Mouse (Mus musculus): ENCODE results near the gene Spaca4.

Spaca4 gene

DNA sequence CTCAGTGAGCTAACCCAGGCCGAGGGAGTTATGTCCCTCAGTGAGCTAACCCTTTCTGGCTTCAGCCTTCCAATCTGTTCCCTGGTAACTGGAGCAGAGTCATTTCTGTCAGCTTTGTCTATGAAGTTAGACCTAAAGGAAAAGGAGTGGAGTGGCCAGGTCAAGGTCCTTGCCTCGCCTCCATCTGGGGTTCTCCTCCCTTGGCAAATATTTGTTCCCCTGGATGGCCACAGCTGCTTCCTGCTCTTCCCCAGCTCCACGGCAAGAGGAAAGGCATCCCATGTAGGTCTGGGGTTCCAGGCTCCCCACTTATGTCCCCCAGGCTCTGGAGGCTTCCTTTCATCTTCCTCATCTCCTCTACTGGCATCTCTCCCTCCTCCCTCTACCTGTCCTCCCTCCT, 2.0 kb upstream of the Spaca4 start:
- in situ Hi-C loops (cut with MboI, MseI) = no loop called here

GRCm38 (mm10) chr7:45726419-45726818, 806 bp upstream of the Spaca4 start:
- in situ Hi-C loops (cut with MboI, MseI) = no loop called here

- in situ Hi-C loops (cut with MboI, MseI) = no loop called here
Measured at GRCm38 (mm10) chr7:45725151-45725550, 462 bp downstream of the Spaca4 start.

DNA sequence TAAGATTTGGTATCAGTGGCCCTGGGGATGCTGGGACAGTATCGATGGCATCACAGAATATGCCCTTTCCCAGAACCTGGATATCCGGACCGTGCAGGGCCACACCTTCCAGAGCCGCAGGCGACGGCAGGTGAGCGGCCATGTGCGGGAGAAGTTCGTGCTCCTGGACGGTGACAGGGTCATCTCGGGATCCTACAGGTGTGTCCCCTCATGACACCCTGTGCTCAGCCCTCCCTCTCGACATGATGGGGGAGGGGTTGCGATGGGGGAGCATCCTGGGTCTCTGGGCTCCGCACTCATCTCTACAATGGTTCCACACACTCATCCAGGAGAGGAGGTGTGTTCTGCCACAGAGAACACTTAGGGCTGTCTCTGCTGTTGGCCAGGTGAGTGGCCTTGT, 1.8 kb downstream of the Spaca4 start:
- in situ Hi-C loops (cut with MboI, MseI) = loop anchor here in 1 of 2 experiments (5.0 kb wide), 1 partner anchor 871 kb away; no protein-coding TSS in a partner anchor

- in situ Hi-C loops (cut with MboI, MseI) = loop anchor here in 1 of 2 experiments (5.0 kb wide), 1 partner anchor 871 kb away; no protein-coding TSS in a partner anchor
Measured at GRCm38 (mm10) chr7:45723301-45723700, 2.3 kb downstream of the Spaca4 start.

DNA sequence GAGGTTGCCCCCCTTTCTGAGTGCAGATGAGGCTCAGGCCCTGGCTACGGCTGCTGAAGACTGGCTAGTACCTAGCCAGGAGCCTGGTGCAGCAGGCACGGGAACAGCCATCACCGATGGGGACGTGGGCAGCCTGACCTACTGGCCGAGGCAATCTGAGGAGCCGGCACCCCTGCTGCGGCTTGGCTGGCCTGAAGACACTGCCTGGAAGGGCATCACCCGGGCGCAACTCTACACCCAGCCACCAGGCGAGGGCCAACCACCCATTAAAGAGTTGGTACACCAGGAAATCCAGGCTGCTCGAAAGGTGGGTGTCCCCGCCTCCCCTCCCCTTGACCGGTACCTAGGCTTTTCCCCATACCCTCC, 3.3 kb downstream of the Spaca4 start:
- in situ Hi-C loops (cut with MboI, MseI) = loop anchor here in 1 of 2 experiments (5.0 kb wide), 1 partner anchor 870 kb away; no protein-coding TSS in a partner anchor

GRCm38 (mm10) chr7:45721642-45722347, 3.8 kb downstream of the Spaca4 start:
- in situ Hi-C loops (cut with MboI, MseI) = loop anchor here in 1 of 2 experiments (5.0 kb wide), 1 partner anchor 869 kb away; no protein-coding TSS in a partner anchor

- in situ Hi-C loops (cut with MboI, MseI) = loop anchor here in 1 of 2 experiments (5.0 kb wide), 1 partner anchor 869 kb away; no protein-coding TSS in a partner anchor
Measured at GRCm38 (mm10) chr7:45721234-45721571, 4.4 kb downstream of the Spaca4 start.

- in situ Hi-C loops (cut with MboI, MseI) = loop anchor here in 1 of 2 experiments (5.0 kb wide), 1 partner anchor 868 kb away; no protein-coding TSS in a partner anchor
Measured at GRCm38 (mm10) chr7:45720413-45721233, 5.0 kb downstream of the Spaca4 start, which contains the start of gene Fam83e. Gene Fam83e, plus strand, starts transcription at chr7:45721212.

DNA sequence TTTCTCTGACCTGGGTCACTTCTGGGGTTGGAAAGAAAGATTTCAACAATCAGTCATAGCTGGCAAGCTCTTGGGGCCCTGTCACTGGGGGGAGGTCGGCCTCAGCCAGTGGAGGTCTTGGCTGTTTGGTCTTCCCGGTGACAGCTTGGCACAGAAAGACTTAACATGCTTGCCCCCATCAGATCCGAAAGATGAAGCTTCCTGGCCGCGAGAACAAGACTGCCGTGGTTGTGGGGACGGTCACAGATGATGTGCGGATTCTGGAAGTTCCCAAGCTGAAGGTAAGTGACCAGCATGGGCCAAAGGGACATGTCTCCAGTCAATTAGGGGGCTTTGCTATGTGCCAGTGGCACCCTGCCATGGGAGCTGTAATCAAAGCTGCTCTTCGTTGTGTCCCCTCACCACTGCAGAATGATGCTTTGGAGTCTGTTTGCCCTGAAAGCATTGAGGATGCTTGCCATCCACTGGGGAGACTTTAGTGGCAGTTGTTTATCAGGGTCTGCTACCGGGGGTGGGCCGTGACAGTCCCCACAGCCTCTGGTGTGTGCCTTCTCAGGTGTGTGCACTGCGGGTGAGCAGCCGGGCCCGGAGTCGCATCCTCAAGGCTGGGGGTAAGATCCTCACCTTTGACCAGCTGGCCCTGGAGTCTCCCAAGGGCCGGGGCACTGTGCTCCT, 5.7 kb downstream of the Spaca4 start:
- in situ Hi-C loops (cut with MboI, MseI) = loop anchor here in 1 of 2 experiments (5.0 kb wide), 1 partner anchor 868 kb away; no protein-coding TSS in a partner anchor

DNA sequence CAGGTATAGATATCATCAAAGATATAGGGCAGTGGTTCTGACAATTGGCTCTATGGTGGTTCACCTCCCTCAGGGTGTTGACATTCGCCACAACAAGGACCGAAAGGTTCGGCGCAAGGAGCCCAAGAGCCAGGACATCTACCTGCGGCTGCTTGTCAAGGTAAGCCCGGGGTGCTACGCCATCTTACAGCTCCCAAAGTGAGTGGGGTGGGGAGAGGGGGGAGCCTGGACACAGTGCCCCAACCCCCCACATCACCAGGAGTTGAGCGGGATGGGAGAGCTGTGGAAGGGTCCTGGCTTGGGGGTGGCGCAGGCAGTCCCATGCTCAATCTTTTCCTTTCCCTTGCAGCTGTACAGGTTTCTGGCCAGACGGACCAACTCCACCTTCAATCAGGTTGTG, 6.4 kb downstream of the Spaca4 start:
- in situ Hi-C loops (cut with MboI, MseI) = no loop called here

DNA sequence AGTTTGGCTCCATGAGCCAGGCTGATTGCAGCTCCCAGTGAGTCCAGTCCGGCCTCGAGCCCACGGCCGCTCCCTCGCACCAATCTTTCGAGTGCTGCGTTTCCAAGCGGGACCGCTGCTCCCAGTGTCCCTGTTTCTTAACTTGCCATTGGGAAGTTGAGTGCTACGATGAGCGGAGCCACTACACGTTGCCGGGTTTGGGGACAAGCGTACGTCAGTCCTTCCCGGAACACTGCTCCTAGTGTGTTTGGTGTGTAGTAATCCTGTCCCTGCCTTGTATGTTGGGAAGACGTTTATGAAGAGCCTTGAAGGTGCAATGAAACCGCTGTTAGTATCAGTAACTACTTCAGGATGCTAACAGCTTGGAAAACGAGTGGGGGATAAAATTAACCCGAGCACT, 7.3 kb downstream of the Spaca4 start:
- in situ Hi-C loops (cut with MboI, MseI) = no loop called here

GRCm38 (mm10) chr7:45717918-45718297, 7.7 kb downstream of the Spaca4 start, which contains the start of gene Sphk2:
Gene Sphk2, minus strand, starts transcription at chr7:45718002.
- in situ Hi-C loops (cut with MboI, MseI) = no loop called here

GRCm38 (mm10) chr7:45716952-45717917, 8.4 kb downstream of the Spaca4 start:
- in situ Hi-C loops (cut with MboI, MseI) = no loop called here

DNA sequence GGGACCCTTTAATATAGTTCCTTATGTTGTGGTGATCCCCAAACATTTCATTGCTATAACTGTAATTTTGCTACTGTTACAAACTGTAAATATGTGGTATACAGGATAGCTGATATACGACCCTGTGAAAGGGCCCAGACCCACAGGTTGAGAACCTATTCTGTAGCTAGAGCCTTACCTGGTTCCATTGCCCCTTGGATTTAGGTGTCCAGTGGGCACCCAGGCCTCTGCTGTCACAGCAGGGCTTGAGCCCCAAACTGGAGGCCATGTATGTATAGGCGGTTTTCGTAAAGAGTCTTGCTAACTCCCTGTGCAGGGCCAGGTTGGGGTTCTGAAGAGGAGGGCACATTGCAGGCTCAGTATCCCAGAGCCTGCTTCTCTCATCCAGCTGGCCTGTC, 9.2 kb downstream of the Spaca4 start:
- in situ Hi-C loops (cut with MboI, MseI) = no loop called here

DNA sequence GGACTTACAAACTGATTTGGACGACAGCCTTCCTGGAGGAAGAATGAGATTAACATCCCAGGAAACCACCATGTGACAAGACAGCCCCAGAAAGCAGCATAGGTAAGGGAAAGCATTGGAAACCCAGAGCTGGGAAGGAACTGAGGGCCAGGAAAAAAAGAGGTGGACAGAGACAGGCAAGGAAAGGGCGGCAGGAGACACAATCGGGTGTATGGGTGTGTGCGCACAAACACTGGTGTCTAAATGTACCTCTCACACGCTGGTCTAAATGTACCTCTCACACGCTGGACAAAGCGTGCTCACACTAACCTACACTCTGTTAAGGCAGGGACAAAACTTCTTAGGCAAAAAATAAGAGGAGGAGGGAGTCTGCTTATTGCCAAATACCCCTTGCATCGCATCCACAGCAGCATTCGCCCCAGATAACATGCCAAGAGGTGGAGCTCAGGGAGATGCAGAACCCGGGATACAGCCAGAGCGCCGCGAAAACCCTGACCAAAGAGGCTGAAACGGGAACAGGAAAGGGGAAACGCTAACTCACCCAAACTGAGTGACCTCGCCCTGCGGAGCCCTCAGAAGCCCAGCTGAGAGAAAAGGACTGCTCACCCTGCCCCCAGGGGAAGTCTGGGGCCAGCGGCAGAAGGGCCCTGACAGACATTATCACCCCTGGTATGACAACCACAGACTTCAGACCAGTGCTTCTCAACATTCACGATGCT, 9.7 kb downstream of the Spaca4 start:
- in situ Hi-C loops (cut with MboI, MseI) = no loop called here

DNA sequence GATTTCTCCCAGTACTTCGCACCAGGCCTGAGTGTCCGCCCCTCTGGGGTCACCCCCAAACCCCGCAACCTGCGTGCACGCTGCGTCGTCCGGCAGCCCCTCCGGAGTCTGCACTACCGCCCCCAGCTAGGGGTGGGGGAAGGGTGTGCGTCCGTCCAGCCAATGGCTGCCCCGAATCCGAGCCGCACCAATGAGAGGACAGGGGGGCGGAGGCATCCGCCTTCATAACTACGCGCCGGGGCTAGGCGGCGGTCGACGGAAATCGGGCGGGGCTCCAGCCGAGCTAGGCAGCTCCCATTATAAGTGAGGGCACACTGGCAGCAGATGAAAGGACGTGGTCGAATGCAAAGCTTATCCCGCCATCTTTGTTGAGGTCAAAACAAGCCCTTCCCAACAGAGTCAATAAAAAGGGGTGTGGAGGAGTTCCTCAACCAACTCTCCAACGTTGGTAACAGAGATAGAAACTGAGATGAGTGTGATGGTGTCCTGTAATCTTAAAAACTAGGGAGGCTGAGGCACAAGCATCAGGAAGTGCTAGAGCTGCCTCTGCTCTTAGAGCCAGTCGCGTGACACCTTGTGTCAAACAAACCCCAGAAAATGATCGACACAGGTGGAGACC, 10.4 kb downstream of the Spaca4 start, which contains the start of gene Rpl18:
Gene Rpl18 (plus strand): TSS at position 368 of the 619 bp plus-strand sequence.
- in situ Hi-C loops (cut with MboI, MseI) = no loop called here

DNA sequence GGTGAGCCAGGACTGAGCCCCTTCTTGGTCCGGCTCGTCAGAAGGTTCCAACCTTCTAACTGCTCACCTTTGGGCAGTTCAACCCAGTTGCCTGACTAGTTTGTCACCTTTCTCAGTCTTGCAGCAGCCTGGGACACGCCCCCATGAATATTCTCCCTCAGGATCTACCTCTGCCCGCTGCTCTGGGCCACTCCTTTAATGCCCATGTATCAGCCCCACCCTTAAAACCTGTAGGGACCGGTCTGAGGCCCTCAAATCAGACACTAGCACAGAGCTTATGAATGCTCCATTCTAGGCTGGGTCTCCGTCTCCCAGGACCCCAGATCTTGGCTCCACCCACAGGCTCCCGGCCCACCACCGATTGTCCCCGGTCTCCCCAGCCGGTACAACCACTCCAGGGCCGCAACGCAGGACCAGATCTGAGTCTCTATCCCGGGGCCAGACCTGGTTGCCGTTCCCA, 11.0 kb downstream of the Spaca4 start:
- in situ Hi-C loops (cut with MboI, MseI) = no loop called here

- in situ Hi-C loops (cut with MboI, MseI) = no loop called here
Measured at GRCm38 (mm10) chr7:45713881-45714520, 11.6 kb downstream of the Spaca4 start.

Data from T-helper 17 cell (primary cell).